Mouse (Mus musculus) midbrain, embryonic 11.5 days (tissue): Measurements from ENCODE around the gene Galnt15. TPM values are rescaled to one million over a fixed set of nuclear protein-coding genes. Genes with fewer than 3 reads are reported as not detected.

Experiments used
- ATAC-seq: fragments of 200-750 bp; cut with Nextera tagmentation; 2 replicates; pipeline ENCODE4 v1.8.0; 2017; ENCODE audit warnings: moderate TSS enrichment, moderate library complexity; ENCODE audit not compliant: low FRiP score
- DNase-seq: peaks from one replicate; pipeline ENCODE4 v3.0.0; 2015; ENCODE audit warnings: low spot score; ENCODE audit errors: missing footprints
- H3K27ac ChIP-seq: fragments of 300-500 bp; sonication (generic); 2 replicates; pipeline ENCODE4 v1.5.1; 2014; ENCODE audit warnings: low read depth, low read length
- H3K27me3 ChIP-seq: fragments of 300-500 bp; sonication (generic); 2 replicates; pipeline ENCODE4 v1.6.1; 2014; ENCODE audit warnings: mild to moderate bottlenecking, low read length, moderate library complexity, mixed read lengths; ENCODE audit not compliant: control insufficient read depth, insufficient read depth
- H3K36me3 ChIP-seq: fragments of 300-500 bp; sonication (generic); 2 replicates; pipeline ENCODE4 v1.6.1; 2014; ENCODE audit warnings: mild to moderate bottlenecking, low read length, moderate library complexity, mixed read lengths; ENCODE audit not compliant: control insufficient read depth, insufficient read depth
- H3K4me1 ChIP-seq: fragments of 300-500 bp; sonication (generic); 2 replicates; pipeline ENCODE4 v1.6.1; 2014; ENCODE audit warnings: low read length; ENCODE audit not compliant: control insufficient read depth, insufficient read depth
- H3K4me2 ChIP-seq: fragments of 300-500 bp; sonication (generic); 2 replicates; pipeline ENCODE4 v1.6.1; 2014; ENCODE audit warnings: mild to moderate bottlenecking, moderate library complexity
- H3K4me3 ChIP-seq: fragments of 300-500 bp; sonication (generic); 2 replicates; pipeline ENCODE4 v1.5.1; 2014; ENCODE audit warnings: low read depth, low read length
- H3K9ac ChIP-seq: fragments of 300-500 bp; sonication (generic); 2 replicates; pipeline ENCODE4 v1.6.1; 2014; ENCODE audit warnings: low read length
- H3K9me3 ChIP-seq: fragments of 300-500 bp; sonication (generic); 2 replicates; pipeline ENCODE4 v1.6.1; 2016; ENCODE audit warnings: low read length; ENCODE audit not compliant: control insufficient read depth
- WGBS: fragments of 180-500 bp; shearing (Covaris S2); extraction: QIAGEN DNeasy Blood & Tissue Kit; methylation state at CpG from one replicate; pipeline ENCODE4 v1.1.7; 2014; 5-methylcytosine and 5-hydroxymethylcytosine counted together
- polyA plus RNA-seq: library from polyadenylated mRNA; unstranded; fragments of >200 nt; fragmentation: Nextera tagmentation; extraction: Ambion mirVana; gene quantifications from 2 replicates; pipeline ENCODE4 v1.2.1, GENCODE M21; 2014

The Galnt15 gene
- polyA plus RNA-seq, 1 experiment from 2014 or later: 0.08 TPM

DNA sequence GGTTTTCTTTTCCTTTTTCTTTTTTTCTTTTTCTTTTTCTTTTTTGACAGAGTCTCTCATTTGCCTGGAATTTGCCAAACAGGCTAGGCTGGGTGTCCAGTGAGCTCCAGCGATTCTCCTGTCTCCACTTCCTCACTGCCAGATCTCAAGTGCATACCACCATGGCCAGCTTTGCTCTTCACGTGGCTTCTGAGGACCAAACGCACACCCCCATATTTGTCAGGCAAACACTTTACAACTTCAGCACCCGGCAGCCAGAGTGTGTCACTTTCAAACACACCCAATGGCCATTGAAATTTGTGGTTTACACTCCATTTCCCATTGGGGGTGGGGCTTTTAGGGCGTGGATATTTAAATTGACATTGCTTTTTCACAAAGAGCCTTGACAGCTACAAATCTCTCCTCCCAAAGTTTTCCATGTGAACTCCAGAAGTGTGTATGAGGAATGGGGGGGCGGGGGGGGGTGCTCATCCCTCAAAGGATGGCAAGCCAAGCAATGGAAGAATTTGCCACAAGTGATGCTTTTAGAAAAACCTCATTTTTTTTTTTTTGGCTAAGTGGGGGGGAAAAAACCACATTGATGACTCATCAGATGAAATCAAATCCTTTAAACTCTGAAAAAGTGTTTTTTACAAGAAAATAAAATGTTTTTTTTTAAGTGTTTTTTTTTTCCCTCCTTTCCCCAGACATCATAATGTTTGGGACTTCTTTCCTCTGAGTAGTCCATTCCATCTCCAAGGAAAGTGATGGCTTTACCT lies 17.1 kb upstream of the Galnt15 start:
- Histone ChIP-seq H3K4me3 (no peak overlapping the region), H3K9me3 (no peaks in the 10 kb centered on the region), H3K36me3 (no peaks in the 10 kb centered on the region), H3K9ac (no peak overlapping the region), H3K27ac (no peak overlapping the region), H3K27me3 (no peaks in the 10 kb centered on the region), H3K4me1 (peaks cover 2% of the 10 kb centered on the region), H3K4me2 (no peak overlapping the region)
- ATAC-seq: no peak
- WGBS: 79% methylated on average over 6 of the region's 6 CpGs
- DNase-seq: no peak

DNA sequence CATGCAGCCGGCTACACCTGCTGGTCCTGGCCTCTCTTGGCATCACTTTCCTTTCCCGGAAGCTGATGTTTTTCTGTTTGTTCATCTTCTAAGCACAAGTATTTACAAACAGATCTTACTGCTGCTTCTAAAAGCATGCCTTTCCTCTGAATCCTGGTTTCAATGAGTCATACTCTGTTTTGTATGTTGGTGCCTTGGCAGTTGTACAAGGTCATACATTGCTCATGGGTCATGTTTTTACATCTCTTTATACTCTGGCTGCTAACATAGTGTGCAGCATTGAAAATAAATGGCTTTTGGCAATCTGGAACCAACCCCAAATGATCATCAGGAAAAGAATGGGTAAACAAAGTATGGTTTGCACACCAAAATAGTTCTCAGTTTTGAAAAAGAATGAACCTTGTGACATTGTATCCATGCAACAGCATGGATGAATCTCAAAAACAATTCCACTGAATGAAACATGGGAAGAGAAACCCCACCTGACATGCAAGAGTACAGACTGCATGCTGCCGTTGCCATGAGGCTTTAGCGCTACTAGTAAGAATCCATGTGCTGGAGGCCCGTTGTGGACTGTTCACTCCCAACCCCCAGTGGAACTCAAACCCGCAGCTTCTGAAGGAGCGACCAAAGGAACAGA lies 13.5 kb upstream of the Galnt15 start:
- Histone ChIP-seq H3K4me2 (no peak overlapping the region), H3K9ac (no peak overlapping the region), H3K36me3 (no peaks in the 10 kb centered on the region), H3K4me1 (peaks cover 10% of the 10 kb centered on the region), H3K27ac (no peak overlapping the region), H3K4me3 (no peak overlapping the region), H3K27me3 (no peaks in the 10 kb centered on the region), H3K9me3 (no peaks in the 10 kb centered on the region)
- ATAC-seq (no peak), DNase-seq (no peak)
- WGBS: 93% methylated on average over 7 of the region's 7 CpGs

- peaks cover 10% of the 10 kb centered on the region for H3K4me1 ChIP-seq
- no peak overlapping the region for H3K9ac ChIP-seq
- H3K9me3 ChIP-seq: no peaks in the 10 kb centered on the region
- H3K4me2 ChIP-seq: peak overlapping the region; percentile 7; the same call in 1 of the 2 replicates
- H3K36me3 ChIP-seq: no peaks in the 10 kb centered on the region
- DNase-seq: no peak
- no peak overlapping the region for H3K4me3 ChIP-seq
- H3K27ac ChIP-seq: peak overlapping the region; percentile 35; the same call in 1 of the 2 replicates
- ATAC-seq: no peak
- no peaks in the 10 kb centered on the region for H3K27me3 ChIP-seq
- 78% methylated on average over 3 of the region's 3 CpGs for WGBS
These were observed 12.3 kb upstream of the Galnt15 start for GRCm38 (mm10) chr14:32016466-32016865.

- H3K27me3 ChIP-seq: no peaks in the 10 kb centered on the region
- peak; percentile 94 for DNase-seq
- H3K4me2 ChIP-seq: peak overlapping the region; percentile 7; the same call in 1 of the 2 replicates
- no peaks in the 10 kb centered on the region for H3K9me3 ChIP-seq
- H3K9ac ChIP-seq: no peak overlapping the region
- peak; percentile 85 for ATAC-seq
- peak overlapping the region; percentile 58; the same call in 1 of the 2 replicates for H3K27ac ChIP-seq
- 3% methylated on average over 7 of the region's 7 CpGs for WGBS
- H3K4me3 ChIP-seq: no peak overlapping the region
- H3K4me1 ChIP-seq: peaks cover 10% of the 10 kb centered on the region
- H3K36me3 ChIP-seq: no peaks in the 10 kb centered on the region
These were observed 11.9 kb upstream of the Galnt15 start for GRCm38 (mm10) chr14:32016921-32017320.

- Histone ChIP-seq H3K27ac (peak overlapping the region; percentile 58; the same call in 1 of the 2 replicates), H3K36me3 (no peaks in the 10 kb centered on the region), H3K27me3 (no peaks in the 10 kb centered on the region), H3K4me3 (no peak overlapping the region), H3K9ac (no peak overlapping the region), H3K9me3 (no peaks in the 10 kb centered on the region), H3K4me1 (peaks cover 10% of the 10 kb centered on the region), H3K4me2 (no peak overlapping the region)
- ATAC-seq: peak; percentile 35; the same call in 1 of the 2 replicates
- 79% methylated on average over 2 of the region's 2 CpGs for WGBS
- no peak for DNase-seq
These were observed 11.3 kb upstream of the Galnt15 start for GRCm38 (mm10) chr14:32017448-32017847.

DNA sequence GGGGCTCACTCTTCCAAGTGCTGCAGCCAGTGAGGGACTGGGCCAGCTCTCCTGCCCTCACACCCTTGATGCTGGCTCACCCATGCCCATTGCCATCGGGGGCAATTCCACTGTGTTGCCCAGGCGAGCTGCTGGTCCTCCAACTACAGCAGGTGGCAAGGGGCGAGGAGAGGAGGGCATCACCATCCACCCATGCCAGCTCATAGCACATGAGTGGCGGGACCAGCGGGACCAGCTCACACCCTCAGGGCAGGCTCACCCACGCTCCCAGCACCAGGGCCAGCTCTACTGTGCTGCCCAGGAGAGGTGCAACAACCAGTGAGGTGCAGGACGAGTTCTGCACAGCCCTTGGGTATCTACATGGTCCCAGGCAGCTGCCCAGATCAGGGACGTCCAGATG lies 9.7 kb upstream of the Galnt15 start:
- Histone ChIP-seq H3K4me2 (no peak overlapping the region), H3K9me3 (no peaks in the 10 kb centered on the region), H3K9ac (no peak overlapping the region), H3K27ac (no peak overlapping the region), H3K36me3 (no peaks in the 10 kb centered on the region), H3K27me3 (no peaks in the 10 kb centered on the region), H3K4me1 (peaks cover 10% of the 10 kb centered on the region), H3K4me3 (no peak overlapping the region)
- DNase-seq (no peak), ATAC-seq (no peak)
- 89% methylated on average over 8 of the region's 8 CpGs for WGBS

DNA sequence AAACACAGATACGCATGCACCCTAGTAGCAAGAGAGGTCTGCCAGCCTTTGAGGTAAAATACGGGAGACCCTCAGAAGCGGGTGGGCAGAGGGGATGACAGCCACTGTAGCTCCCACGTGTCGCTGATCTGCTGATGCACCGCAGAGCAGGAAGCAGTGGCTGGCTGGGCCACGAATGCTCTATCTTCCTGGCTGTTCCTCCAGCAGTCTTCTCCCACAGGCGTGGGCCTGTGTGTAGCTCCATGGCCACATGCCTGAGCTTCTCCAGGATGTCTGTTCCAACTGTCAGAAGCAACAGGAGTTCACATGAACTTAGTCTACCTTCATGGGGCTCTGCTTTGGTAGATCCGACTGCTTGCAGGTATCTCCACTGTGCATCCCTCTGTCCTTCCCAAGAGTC lies 6.8 kb upstream of the Galnt15 start:
- H3K27ac ChIP-seq: no peak overlapping the region
- peaks cover 5% of the 10 kb centered on the region for H3K4me1 ChIP-seq
- H3K4me2 ChIP-seq: no peak overlapping the region
- no peaks in the 10 kb centered on the region for H3K27me3 ChIP-seq
- H3K36me3 ChIP-seq: no peaks in the 10 kb centered on the region
- H3K9me3 ChIP-seq: no peaks in the 10 kb centered on the region
- DNase-seq: no peak
- ATAC-seq: no peak
- no peak overlapping the region for H3K9ac ChIP-seq
- WGBS: 68% methylated on average over 9 of the region's 9 CpGs
- H3K4me3 ChIP-seq: no peak overlapping the region

DNA sequence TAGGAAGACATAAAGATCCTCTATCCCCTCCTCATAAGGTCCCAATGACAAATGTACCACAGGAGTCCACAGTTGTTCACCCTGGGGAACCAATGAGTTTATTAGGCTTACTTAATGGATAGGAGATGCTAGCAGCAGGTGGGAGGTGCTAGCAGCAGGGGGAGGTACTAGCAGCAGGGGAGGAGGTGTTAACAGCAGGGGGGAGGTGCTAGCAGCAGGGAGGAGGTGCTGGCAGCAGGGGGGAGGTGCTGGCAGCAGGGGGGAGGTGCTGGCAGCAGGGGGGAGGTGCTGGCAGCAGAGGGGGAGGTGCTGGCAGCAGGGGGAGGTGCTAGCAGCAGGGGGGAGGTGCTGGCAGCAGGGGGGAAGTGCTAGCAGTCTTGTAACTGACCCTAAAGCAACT lies 6.3 kb upstream of the Galnt15 start:
- H3K9ac ChIP-seq: no peak overlapping the region
- no peak overlapping the region for H3K4me3 ChIP-seq
- no peak for ATAC-seq
- H3K27me3 ChIP-seq: no peaks in the 10 kb centered on the region
- H3K4me2 ChIP-seq: no peak overlapping the region
- no peak for DNase-seq
- H3K4me1 ChIP-seq: peaks cover under 1% of the 10 kb centered on the region
- no peak overlapping the region for H3K27ac ChIP-seq
- H3K36me3 ChIP-seq: no peaks in the 10 kb centered on the region
- H3K9me3 ChIP-seq: no peaks in the 10 kb centered on the region

- DNase-seq (no peak), ATAC-seq (no peak)
- Histone ChIP-seq H3K27me3 (no peaks in the 10 kb centered on the region), H3K4me2 (no peak overlapping the region), H3K4me3 (no peak overlapping the region), H3K9ac (no peak overlapping the region), H3K27ac (no peak overlapping the region), H3K4me1 (peaks cover 2% of the 10 kb centered on the region; the same call in 1 of the 2 replicates), H3K9me3 (no peaks in the 10 kb centered on the region), H3K36me3 (no peaks in the 10 kb centered on the region)
- WGBS: 84% methylated on average over 4 of the region's 4 CpGs
These were observed 4.9 kb upstream of the Galnt15 start for GRCm38 (mm10) chr14:32023891-32024290.
